Mouse (Mus musculus) ES-Bruce4 (cell line): Measurements from ENCODE around the gene Vash1. TPM values are rescaled to one million over a fixed set of nuclear protein-coding genes. Genes with fewer than 3 reads are reported as not detected.

Source experiments
- H3K27ac ChIP-seq: 2 replicates; pipeline ENCODE4 v1.5.1; 2012; ENCODE audit warnings: low read length, inconsistent platforms; ENCODE audit not compliant: insufficient read depth
- H3K27me3 ChIP-seq: 2 replicates; pipeline ENCODE4 v1.6.1; 2012; ENCODE audit warnings: mild to moderate bottlenecking, low read length, inconsistent platforms; ENCODE audit not compliant: control insufficient read depth, poor library complexity, insufficient read depth, severe bottlenecking
- H3K36me3 ChIP-seq: 2 replicates; pipeline ENCODE4 v1.6.1; 2012; ENCODE audit warnings: inconsistent platforms, mild to moderate bottlenecking, low read length, moderate library complexity; ENCODE audit not compliant: control insufficient read depth, poor library complexity, insufficient read depth, severe bottlenecking
- H3K4me1 ChIP-seq: one replicate; pipeline ENCODE4 v1.8.1; 2011; ENCODE audit warnings: low read length; ENCODE audit not compliant: control insufficient read depth, insufficient read depth
- H3K4me3 ChIP-seq: 2 replicates; pipeline ENCODE4 v1.5.1; 2011; ENCODE audit warnings: low read depth, mild to moderate bottlenecking, low read length
- H3K9ac ChIP-seq: 2 replicates; pipeline ENCODE4 v1.6.1; 2012; ENCODE audit warnings: low read depth, mild to moderate bottlenecking, inconsistent platforms; ENCODE audit not compliant: poor library complexity, severe bottlenecking
- H3K9me3 ChIP-seq: replicated peaks from 2 replicates; pipeline ENCODE4 v1.6.1; 2012; ENCODE audit warnings: mild to moderate bottlenecking, low read length, inconsistent platforms; ENCODE audit not compliant: control insufficient read depth, poor library complexity, insufficient read depth, severe bottlenecking
- CTCF ChIP-seq: IDR thresholded peaks from one replicate; pipeline ENCODE4 v1.8.1; 2011; ENCODE audit warnings: low read depth, low read length
- EP300 ChIP-seq: IDR thresholded peaks from 2 replicates; pipeline ENCODE4 v1.6.1; 2011; ENCODE audit warnings: low read depth, low read length; ENCODE audit not compliant: insufficient read depth
- POLR2A ChIP-seq: IDR thresholded peaks from one replicate; pipeline ENCODE4 v1.8.1; 2011; ENCODE audit warnings: low read length; ENCODE audit not compliant: insufficient read depth
- polyA plus RNA-seq: library from polyadenylated mRNA; stranded (reverse); fragments of >200 nt; gene quantifications from 2 replicates; pipeline ENCODE4 v1.2.4, GENCODE M21; 2011; ENCODE audit warnings: low read depth; ENCODE audit not compliant: missing spikeins, insufficient read depth, insufficient read length

Vash1 gene
- 5.2 and 6.0 TPM in 2 replicates for polyA plus RNA-seq

DNA sequence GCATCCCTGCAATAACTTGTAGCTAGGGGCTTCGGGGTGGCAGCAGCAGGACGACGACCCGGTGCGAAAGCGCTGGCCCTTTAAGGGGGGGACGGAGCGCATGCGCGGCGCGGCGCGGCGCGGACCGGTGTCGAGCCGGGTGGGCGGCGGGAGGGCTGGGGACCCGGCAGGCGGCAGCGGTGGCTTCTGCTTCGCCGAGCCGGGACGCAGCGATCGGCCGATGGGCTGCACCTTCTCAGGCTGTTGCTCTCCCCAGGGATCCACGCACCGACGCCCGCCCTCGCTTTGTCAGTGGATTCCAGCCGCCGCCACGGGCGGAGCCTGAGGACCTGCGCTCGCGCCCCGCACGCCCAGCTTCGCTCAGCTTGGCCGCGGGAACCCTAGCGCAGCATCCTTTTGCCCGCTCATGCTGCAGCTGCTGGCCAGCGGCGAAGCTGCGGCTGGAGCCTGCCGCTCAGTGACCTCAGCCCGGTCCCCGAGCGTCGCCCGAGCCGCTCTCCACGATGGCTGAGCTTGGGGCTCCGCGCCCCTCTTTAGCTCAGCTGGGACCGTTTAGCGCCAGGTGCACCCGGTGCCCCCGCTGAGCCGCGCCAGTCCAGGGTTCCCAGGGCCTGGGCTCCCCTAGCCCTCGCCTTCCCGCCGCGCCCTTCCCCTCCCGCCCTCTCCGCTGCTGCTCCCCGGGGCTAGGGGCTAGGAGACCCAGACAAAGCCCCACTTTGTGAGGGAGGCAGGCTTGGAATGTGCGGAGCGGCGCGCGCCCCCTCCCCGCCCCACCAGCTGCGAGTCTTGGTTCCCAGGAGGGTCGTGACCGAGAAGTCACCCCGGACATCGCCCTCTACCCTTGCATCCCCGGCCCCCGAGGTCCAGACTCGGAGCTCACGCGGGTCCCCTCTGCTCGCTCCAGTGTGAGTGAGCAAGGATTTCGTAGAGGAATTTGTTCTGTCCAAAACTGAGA, at the start of gene Vash1:
TSS of gene Vash1 (plus strand) at position 110 of the 955 bp plus-strand sequence.
- peaks cover 3% of the 10 kb centered on the region for H3K4me1 ChIP-seq
- H3K27ac ChIP-seq: no peak within 1 kb of the TSS
- H3K9me3 ChIP-seq: peaks cover 4% of the 10 kb centered on the region; the same call in 1 of the 2 replicates
- H3K4me3 ChIP-seq: peak within 1 kb of the TSS; percentile 61
- H3K36me3 ChIP-seq: no peaks in the 10 kb centered on the region
- H3K9ac ChIP-seq: peak within 1 kb of the TSS; percentile 76
- TF ChIP-seq EP300 (no peak), POLR2A (no peak), CTCF (no peak)
- H3K27me3 ChIP-seq: no peaks in the 10 kb centered on the region

DNA sequence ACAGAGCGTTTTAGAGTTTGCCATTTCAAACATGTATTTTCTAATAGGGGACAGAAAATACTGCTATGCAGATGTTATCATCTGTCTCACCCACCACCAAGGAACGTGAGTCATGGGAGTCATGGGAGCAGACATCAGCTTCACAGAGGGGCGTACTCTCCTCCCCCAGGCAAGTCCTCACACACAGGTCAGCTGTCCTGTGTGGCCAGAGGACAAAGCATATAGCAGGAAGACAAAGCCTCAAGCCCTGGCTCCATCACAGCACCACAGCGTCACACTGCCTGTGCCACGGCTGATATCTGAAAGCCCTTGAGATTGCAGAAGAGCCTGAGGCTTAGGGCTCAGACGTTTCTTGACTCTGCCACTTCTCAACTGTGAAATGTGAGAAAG, 49.7 kb upstream of the Vash1 start:
- H3K9me3 ChIP-seq: no peaks in the 10 kb centered on the region
- H3K4me1 ChIP-seq: no peaks in the 10 kb centered on the region
- no peak overlapping the region for H3K4me3 ChIP-seq
- H3K27me3 ChIP-seq: no peaks in the 10 kb centered on the region
- H3K9ac ChIP-seq: no peak overlapping the region
- no peaks in the 10 kb centered on the region for H3K36me3 ChIP-seq
- TF ChIP-seq POLR2A (no peak), CTCF (no peak), EP300 (no peak)
- no peak overlapping the region for H3K27ac ChIP-seq

DNA sequence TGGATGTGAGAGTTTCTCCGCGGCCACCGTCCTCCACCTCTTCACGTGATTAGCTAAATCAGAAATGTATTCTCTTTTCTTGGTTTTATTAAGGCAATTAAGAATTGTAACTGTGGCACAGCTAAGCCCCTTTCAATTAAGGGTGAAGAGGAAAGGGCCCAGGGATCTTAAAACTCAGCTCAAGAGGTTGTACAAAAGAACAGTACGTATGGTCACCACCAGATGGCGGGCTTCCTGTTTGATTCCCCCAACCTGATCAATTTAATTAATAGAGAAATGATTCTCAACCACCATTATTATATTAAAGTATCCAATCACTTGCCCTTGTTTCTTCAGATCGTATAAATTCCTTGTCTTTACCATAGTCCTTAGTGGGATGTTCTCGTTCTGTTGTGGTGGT, 36.7 kb upstream of the Vash1 start:
- no peak overlapping the region for H3K27ac ChIP-seq
- H3K27me3 ChIP-seq: no peaks in the 10 kb centered on the region
- H3K9ac ChIP-seq: no peak overlapping the region
- H3K4me1 ChIP-seq: peaks cover 2% of the 10 kb centered on the region
- TF ChIP-seq EP300: no peak
- no peak for TF ChIP-seq POLR2A
- no peak for TF ChIP-seq CTCF
- no peaks in the 10 kb centered on the region for H3K36me3 ChIP-seq
- H3K4me3 ChIP-seq: no peak overlapping the region
- no peaks in the 10 kb centered on the region for H3K9me3 ChIP-seq

DNA sequence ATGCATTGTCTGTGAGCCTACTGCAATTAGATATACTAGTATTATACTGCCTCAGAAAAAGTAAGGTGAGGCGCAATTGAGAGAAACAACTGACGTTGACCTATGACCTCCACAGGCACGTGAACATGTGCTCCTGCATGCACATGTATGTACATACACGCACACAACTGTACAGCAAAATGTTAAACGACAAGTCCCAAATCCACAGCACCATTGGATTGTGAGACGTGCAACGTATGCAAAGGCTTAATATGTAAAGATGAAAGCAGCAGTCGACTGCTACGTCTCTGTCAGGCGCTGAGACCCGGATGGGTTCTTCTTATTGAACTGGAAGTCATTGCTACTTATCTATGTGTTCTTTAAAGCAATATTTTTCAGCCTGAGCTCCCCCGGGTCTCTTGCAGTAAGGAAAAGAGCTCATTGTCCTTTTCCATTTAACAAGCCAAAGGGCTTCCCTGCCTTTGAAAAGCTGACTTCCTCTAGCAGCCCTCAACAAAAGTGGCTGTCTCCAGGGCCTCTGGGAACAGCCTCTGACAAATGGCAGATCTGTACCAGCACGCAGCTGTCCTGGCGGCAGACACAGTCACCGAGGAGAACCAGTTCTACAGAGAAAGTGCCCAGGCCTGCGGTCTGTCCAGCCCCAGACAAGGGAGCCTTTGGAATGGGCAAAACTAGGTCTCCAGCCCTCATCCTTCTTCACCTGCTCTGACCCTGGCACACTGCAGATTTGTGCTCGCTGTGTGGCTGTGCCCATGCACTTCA, 33.8 kb upstream of the Vash1 start:
- no peak overlapping the region for H3K27ac ChIP-seq

DNA sequence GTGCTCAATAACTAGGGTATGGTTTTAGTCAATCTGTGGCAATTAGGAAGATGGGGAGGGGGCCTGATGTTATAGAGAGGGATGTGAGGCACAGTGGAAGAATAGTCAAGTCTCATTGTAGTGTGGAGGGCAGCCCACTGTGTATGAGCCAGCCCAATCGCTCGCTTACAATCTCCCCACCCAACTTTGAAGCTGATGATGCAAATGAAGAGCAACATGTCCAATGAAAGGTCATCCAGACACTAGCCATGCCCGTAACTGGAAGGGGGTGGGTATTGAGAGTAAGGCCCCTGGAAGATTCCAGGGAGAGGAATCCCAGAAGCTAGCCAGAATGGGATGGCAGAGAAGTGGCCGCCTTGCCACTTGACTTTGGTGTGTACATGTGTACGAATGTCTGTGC, 33.0 kb upstream of the Vash1 start:
- H3K27me3 ChIP-seq: no peaks in the 10 kb centered on the region
- H3K9me3 ChIP-seq: no peaks in the 10 kb centered on the region
- no peak for TF ChIP-seq CTCF
- no peak for TF ChIP-seq POLR2A
- TF ChIP-seq EP300: no peak
- H3K27ac ChIP-seq: no peak overlapping the region
- peaks cover 2% of the 10 kb centered on the region for H3K4me1 ChIP-seq
- H3K4me3 ChIP-seq: no peak overlapping the region
- no peak overlapping the region for H3K9ac ChIP-seq
- no peaks in the 10 kb centered on the region for H3K36me3 ChIP-seq

More for the DNA sequence above, 33.8 kb upstream of the Vash1 start:
- H3K4me3 ChIP-seq: no peak overlapping the region
- no peaks in the 10 kb centered on the region for H3K36me3 ChIP-seq
- TF ChIP-seq EP300: no peak
- TF ChIP-seq CTCF: no peak
- no peak for TF ChIP-seq POLR2A
- H3K4me1 ChIP-seq: peaks cover 2% of the 10 kb centered on the region
- H3K9me3 ChIP-seq: no peaks in the 10 kb centered on the region
- H3K27me3 ChIP-seq: no peaks in the 10 kb centered on the region
- no peak overlapping the region for H3K9ac ChIP-seq

DNA sequence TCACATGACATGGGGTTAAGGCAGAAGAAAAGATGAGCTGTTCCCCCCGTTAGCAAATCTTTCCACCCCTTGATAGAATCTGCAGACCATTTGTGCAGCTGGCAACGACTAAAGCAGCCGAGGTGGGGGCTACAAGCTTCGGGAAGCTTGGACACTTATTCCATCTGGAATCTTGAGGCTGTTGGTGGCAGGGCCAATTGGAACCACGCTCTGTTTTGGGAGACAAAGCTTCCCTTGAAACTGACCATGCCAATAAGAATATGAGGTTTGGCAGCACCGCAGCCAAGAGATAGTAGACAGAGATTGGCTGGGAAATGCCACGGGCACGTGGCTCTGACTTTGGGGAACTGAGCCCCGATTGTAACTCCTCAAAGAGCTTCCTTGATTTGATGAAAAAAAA, 31.7 kb upstream of the Vash1 start:
- H3K27ac ChIP-seq: no peak overlapping the region
- no peaks in the 10 kb centered on the region for H3K9me3 ChIP-seq
- no peaks in the 10 kb centered on the region for H3K4me1 ChIP-seq
- TF ChIP-seq POLR2A (no peak), EP300 (no peak), CTCF (no peak)
- H3K4me3 ChIP-seq: no peak overlapping the region
- no peak overlapping the region for H3K9ac ChIP-seq
- H3K27me3 ChIP-seq: no peaks in the 10 kb centered on the region
- H3K36me3 ChIP-seq: no peaks in the 10 kb centered on the region
